Mouse (Mus musculus) kidney, adult 2 months (tissue): ENCODE measurements around the gene Iqsec3. TPM values are rescaled to one million over a fixed set of nuclear protein-coding genes. Genes with fewer than 3 reads are reported as not detected.
"Not testable (repeated sequence)": the region's sequence is repeated elsewhere in the genome, so short reads cannot be mapped to it uniquely, and the experiment has no call there.

ENCODE experiments used
- DNase-seq: peaks from one replicate; pipeline ENCODE4 v3.0.0; 2021
- H3K27ac ChIP-seq: fragments of 200-500 bp; 2 replicates; pipeline ENCODE4 v1.5.1; 2012; ENCODE audit warnings: low read depth, low read length, control low read depth, inconsistent platforms; ENCODE audit not compliant: insufficient read depth
- H3K27me3 ChIP-seq: fragments of 200-500 bp; replicated peaks from 2 replicates; pipeline ENCODE4 v1.6.1; 2012; ENCODE audit warnings: mild to moderate bottlenecking, moderate library complexity, low read length, inconsistent platforms; ENCODE audit not compliant: control insufficient read depth, insufficient read depth
- H3K36me3 ChIP-seq: fragments of 200-500 bp; 2 replicates; pipeline ENCODE4 v1.6.1; 2012; ENCODE audit warnings: mild to moderate bottlenecking, moderate library complexity, low read length, inconsistent platforms; ENCODE audit not compliant: control insufficient read depth, insufficient read depth
- H3K4me1 ChIP-seq: fragments of 200-500 bp; 2 replicates; pipeline ENCODE4 v1.6.1; 2011; ENCODE audit warnings: low read length; ENCODE audit not compliant: control insufficient read depth, insufficient read depth
- H3K4me3 ChIP-seq: fragments of 200-500 bp; 2 replicates; pipeline ENCODE4 v1.5.1; 2011; ENCODE audit warnings: mild to moderate bottlenecking, low read depth, low read length, control low read depth; ENCODE audit not compliant: insufficient read depth
- CTCF ChIP-seq: fragments of 200-500 bp; conservative IDR thresholded peaks from 2 replicates; pipeline ENCODE4 v1.5.1; 2011; ENCODE audit warnings: low read depth, mild to moderate bottlenecking, control low read depth, low read length, moderate library complexity, mixed read lengths; ENCODE audit not compliant: insufficient read depth, insufficient read length
- POLR2A ChIP-seq: fragments of 200-500 bp; IDR thresholded peaks from one replicate; pipeline ENCODE4 v1.6.1; 2011; ENCODE audit warnings: low read depth, low read length, control low read depth
- WGBS: fragments of 180-500 bp; shearing (Covaris S2); methylation state at CpG from one replicate; pipeline ENCODE4 v1.1.7; 2018; 5-methylcytosine and 5-hydroxymethylcytosine counted together
- polyA plus RNA-seq: library from polyadenylated mRNA; depleted of rRNA; stranded (reverse); fragments of >200 nt; gene quantifications from 2 replicates; pipeline ENCODE4 v1.2.3, GENCODE M21; 2012

The Iqsec3 gene
- polyA plus RNA-seq, 1 experiment = 0.20 TPM

DNA sequence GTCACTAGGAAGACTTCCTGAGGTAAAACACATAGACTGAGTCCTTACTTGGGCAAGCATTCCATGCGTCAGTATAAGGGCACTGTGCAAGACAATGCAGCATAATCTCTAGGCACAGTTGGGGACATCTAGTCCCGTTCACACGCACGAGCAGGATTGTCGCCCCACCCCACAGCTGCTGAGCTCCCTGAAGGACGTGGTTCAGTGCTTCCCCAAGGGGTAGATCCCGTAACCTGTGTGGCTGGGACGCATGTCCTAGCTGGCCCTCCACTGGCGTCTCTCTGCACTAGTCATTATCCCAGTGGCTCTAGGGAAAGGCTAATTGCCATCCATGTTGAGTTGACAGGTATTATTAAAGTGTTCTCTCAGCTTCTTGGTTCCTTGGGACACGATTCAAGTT, 91.4 kb downstream of the Iqsec3 start:
- Histone ChIP-seq H3K4me3 (no peak overlapping the region), H3K27me3 (no peaks in the 10 kb centered on the region), H3K27ac (no peak overlapping the region), H3K4me1 (no peaks in the 10 kb centered on the region), H3K36me3 (no peaks in the 10 kb centered on the region)
- WGBS = 30% methylated on average over 10 of the region's 10 CpGs
- no peak for TF ChIP-seq POLR2A
- no peak for TF ChIP-seq CTCF
- no peak for DNase-seq

DNA sequence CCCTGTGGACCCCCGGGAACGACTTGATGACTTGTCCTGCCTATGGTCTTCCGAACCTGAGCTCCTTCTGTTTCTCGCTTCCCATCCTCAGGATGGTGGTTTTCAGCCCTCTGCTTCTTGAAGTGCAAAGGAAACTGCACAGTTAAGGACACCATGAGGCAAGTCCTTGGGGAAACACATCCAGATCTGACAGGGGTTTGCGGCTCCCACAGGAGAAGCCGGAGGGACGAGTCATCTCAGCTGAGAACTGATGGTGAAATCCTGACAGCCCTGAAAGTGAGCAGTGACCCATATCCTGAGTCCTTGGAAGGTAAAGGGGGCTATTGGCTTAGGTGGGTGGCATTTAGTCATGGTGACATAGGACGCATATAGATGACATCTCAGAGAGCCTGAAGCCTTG, 92.9 kb downstream of the Iqsec3 start:
- H3K27ac ChIP-seq = no peak overlapping the region
- no peaks in the 10 kb centered on the region for H3K4me1 ChIP-seq
- no peak overlapping the region for H3K4me3 ChIP-seq
- no peak for DNase-seq
- H3K36me3 ChIP-seq = no peaks in the 10 kb centered on the region
- H3K27me3 ChIP-seq = no peaks in the 10 kb centered on the region
- TF ChIP-seq POLR2A (no peak), CTCF (no peak)
- WGBS = 62% methylated on average over 8 of the region's 8 CpGs

- DNase-seq = no peak
- 52% methylated on average over 4 of the region's 4 CpGs for WGBS
- Histone ChIP-seq H3K27me3 (no peaks in the 10 kb centered on the region), H3K27ac (no peak overlapping the region), H3K4me1 (no peaks in the 10 kb centered on the region), H3K36me3 (no peaks in the 10 kb centered on the region), H3K4me3 (no peak overlapping the region)
- TF ChIP-seq POLR2A (no peak), CTCF (no peak)
These were observed 95.2 kb downstream of the Iqsec3 start for GRCm38 (mm10) chr6:121378256-121378655.

DNA sequence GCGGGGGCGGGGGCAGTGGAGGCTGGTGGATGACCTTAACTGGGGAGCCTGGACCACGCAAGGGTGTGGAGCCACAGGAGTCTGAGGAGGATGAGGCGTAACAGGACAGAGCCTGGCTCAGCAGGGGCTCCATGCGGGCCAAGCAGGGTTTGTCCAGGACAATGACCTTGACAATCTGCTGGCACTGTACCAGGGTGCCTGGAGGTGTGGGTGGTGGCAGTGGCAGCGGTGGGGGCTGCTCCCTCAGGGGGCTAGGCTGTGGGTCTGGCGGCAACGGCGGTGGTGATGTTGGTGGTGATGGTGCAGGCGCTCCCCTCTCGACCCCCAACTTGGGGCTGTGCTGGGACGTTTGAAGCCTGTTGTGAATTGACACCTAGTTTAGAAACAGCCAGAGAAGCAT, 97.3 kb downstream of the Iqsec3 start:
- no peak overlapping the region for H3K27ac ChIP-seq
- DNase-seq = no peak

GRCm38 (mm10) chr6:121371197-121371980, 102.1 kb downstream of the Iqsec3 start:
- Histone ChIP-seq H3K4me3 (no peak overlapping the region), H3K4me1 (peaks cover 2% of the 10 kb centered on the region; the same call in 1 of the 2 replicates), H3K27me3 (no peaks in the 10 kb centered on the region), H3K27ac (no peak overlapping the region), H3K36me3 (no peaks in the 10 kb centered on the region)
- WGBS = 34% methylated on average over 10 of the region's 10 CpGs
- DNase-seq = peak; percentile 84
- no peak for TF ChIP-seq POLR2A
- no peak for TF ChIP-seq CTCF

More for the DNA sequence above, 97.3 kb downstream of the Iqsec3 start:
- H3K4me3 ChIP-seq = no peak overlapping the region
- H3K4me1 ChIP-seq = no peaks in the 10 kb centered on the region
- TF ChIP-seq POLR2A (no peak), CTCF (no peak)
- 72% methylated on average over 12 of the region's 12 CpGs for WGBS
- H3K27me3 ChIP-seq = no peaks in the 10 kb centered on the region
- no peaks in the 10 kb centered on the region for H3K36me3 ChIP-seq

- WGBS = 67% methylated on average over 3 of the region's 3 CpGs
- Histone ChIP-seq H3K4me3 (no peak overlapping the region), H3K36me3 (no peaks in the 10 kb centered on the region), H3K27me3 (no peaks in the 10 kb centered on the region), H3K27ac (no peak overlapping the region), H3K4me1 (peaks cover 2% of the 10 kb centered on the region; the same call in 1 of the 2 replicates)
- no peak for DNase-seq
- TF ChIP-seq POLR2A (no peak), CTCF (no peak)
These were observed 106.4 kb downstream of the Iqsec3 start for GRCm38 (mm10) chr6:121367099-121367498.

DNA sequence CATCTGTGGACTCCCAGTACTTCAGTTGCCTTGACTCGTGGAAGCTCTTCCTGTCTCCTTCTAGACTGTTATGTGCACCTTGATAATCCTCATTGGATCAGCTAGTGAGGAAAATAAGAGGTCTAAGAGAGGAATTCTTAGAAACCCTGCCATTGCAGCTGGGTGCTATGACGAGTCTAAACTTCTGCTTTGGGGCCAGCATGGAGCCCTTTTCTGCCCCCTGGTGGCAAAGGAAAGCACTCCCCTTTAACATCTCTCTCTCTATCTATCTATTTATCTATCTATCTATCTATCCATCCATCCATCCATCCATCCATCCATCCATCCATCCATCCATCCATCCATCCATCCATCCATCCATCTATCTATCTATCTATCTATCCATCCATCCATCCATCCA, 106.9 kb downstream of the Iqsec3 start:
- not testable (repeated sequence) for H3K27me3 ChIP-seq, H3K36me3 ChIP-seq, H3K27ac ChIP-seq, H3K4me3 ChIP-seq, H3K4me1 ChIP-seq
- peak; percentile 28 for DNase-seq
- peak; percentile 59 for TF ChIP-seq CTCF
- WGBS = 12% methylated on average over 2 of the region's 2 CpGs
